Mouse (Mus musculus): ENCODE results near the gene Kcnma1.

The Kcnma1 gene

GRCm38 (mm10) chr14:23529720-23530119 is 484.6 kb downstream of the Kcnma1 start:
- DNase-seq (ENCODE audit: low spot score in 2 of 2): peak in 1 of 2 experiments; percentile 6

- no peak for DNase-seq (ENCODE audit: low spot score in 2 of 2)
Measured at GRCm38 (mm10) chr14:23529229-23529628, 485.1 kb downstream of the Kcnma1 start.

GRCm38 (mm10) chr14:23525910-23526309 is 488.4 kb downstream of the Kcnma1 start:
- no peak for DNase-seq (ENCODE audit: low spot score in 2 of 2)

DNA sequence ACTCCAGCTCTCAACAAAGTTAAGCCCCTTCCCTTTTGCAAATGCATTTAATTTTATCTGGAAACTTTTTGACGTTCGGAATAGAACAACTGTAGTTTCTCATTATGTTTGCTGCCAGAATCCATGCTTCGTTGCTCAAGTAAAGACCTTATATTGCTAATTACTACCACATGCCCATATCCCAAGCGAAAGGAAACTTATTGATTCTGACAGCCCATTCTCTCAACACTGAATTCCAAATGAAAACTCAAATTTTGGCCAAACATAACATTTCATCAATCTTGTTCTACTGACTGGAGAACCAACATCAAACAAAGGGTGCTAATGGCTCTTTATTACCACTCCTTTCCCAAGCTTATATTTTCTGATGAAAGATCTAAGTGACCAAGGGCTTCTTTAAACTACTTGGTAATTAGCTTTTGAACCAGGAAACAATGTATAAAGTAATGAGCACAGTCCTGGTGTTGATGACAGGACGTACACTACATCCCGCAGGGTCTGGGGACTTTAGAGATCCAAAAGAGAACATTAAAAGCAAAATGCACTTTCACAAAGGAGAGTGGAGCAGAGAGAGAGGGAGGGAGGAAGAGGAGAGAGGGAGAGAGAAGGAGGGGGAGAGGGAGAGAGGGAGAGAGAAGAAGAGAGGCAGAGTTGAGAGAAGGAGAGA is 490.3 kb downstream of the Kcnma1 start:
- DNase-seq (ENCODE audit: low spot score in 2 of 2): no peak

GRCm38 (mm10) chr14:23522606-23523159 is 491.6 kb downstream of the Kcnma1 start:
- DNase-seq (ENCODE audit: low spot score in 2 of 2): no peak

DNA sequence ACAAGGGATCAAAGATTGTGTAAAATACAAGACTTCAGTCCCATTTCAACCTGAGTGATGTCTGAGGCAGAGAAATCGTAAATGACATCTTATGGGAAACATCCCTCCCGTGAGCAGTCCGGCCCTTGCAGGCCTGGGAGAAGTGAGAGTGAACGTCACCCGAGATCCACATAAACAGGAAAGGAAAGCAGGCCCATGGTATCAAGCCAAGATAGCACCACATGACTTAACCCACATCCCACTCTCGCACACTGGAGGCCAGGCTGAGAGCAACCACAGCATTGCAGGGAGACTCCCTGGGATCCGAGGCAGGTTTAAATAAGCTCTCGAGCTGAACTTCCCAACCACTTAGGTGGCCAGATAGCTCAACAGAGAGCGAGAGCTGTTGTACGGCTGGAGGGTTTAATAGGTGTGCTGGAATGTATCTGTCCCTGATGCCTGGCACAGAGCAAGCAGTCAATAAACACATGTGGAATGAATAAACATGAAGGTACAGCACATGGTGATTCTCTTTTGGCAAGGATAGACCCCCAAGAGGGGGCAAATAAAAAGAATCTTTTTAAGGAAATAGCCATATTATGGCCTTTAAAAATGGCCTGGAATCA is 493.1 kb downstream of the Kcnma1 start:
- DNase-seq (ENCODE audit: low spot score in 2 of 2): no peak

- DNase-seq (ENCODE audit: low spot score in 2 of 2): no peak
Measured at GRCm38 (mm10) chr14:23517374-23517773, 496.9 kb downstream of the Kcnma1 start.

DNA sequence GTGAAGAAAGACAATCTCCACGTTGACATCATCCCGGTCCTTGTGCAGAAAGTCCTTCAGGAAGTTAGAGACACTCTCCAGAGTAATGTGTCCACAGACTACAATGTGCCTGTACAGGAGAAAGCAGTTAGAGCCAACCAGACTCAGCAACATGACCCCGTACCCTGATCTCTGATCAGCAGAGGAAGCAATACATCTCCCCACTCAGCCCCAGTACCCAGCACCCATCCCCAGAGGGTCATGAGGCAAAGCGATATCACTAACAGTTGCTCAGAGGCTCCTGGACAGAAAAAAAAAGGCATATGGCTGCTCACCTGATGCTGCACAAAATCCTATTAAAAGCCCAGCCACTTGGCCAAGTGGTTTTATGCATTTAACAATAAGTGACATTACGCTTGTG is 504.5 kb downstream of the Kcnma1 start:
- DNase-seq (ENCODE audit: low spot score in 2 of 2): no peak

GRCm38 (mm10) chr14:23502236-23502790 is 512.0 kb downstream of the Kcnma1 start:
- no peak for DNase-seq (ENCODE audit: low spot score in 2 of 2)

GRCm38 (mm10) chr14:23496801-23497200 is 517.5 kb downstream of the Kcnma1 start:
- DNase-seq (ENCODE audit: low spot score in 2 of 2): no peak

GRCm38 (mm10) chr14:23496236-23496740 is 518.0 kb downstream of the Kcnma1 start:
- no peak for DNase-seq (ENCODE audit: low spot score in 2 of 2)

GRCm38 (mm10) chr14:23494496-23494800 is 519.8 kb downstream of the Kcnma1 start:
- no peak for DNase-seq (ENCODE audit: low spot score in 2 of 2)

DNA sequence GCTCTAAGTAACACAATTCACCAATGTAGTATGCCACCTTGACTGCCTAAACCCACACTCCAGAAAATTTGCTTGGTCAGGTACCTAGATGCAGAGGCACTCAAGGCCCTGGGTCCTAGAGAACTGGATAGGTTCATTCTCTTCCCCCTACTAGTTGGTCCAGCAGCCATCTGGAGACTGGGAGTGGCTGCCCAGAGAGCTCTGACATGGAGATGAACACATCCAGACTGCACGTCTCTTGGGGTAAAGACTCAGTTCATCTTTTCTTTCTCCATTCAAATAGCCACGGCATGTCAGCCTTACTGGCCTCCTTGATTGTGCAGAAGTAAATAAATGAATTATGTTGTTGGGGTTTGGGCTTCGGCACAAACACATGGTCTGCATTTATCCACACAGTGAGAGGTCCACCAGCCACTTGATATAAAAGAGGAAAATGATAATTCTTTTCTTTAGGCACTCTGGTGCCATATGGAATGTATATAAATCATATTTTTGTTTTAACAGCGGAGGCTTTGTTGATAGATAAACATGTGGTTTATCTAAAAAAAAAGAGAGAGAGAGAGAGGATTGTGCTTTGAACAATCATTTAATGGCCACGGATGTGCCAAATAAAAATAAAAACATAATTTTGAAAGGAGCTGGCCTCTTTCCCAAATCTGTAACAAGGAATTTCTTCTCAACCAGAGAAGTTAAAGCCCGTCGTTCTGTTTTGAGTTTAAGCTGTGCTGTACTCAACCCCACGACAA is 520.4 kb downstream of the Kcnma1 start:
- DNase-seq (ENCODE audit: low spot score in 2 of 2): no peak

DNA sequence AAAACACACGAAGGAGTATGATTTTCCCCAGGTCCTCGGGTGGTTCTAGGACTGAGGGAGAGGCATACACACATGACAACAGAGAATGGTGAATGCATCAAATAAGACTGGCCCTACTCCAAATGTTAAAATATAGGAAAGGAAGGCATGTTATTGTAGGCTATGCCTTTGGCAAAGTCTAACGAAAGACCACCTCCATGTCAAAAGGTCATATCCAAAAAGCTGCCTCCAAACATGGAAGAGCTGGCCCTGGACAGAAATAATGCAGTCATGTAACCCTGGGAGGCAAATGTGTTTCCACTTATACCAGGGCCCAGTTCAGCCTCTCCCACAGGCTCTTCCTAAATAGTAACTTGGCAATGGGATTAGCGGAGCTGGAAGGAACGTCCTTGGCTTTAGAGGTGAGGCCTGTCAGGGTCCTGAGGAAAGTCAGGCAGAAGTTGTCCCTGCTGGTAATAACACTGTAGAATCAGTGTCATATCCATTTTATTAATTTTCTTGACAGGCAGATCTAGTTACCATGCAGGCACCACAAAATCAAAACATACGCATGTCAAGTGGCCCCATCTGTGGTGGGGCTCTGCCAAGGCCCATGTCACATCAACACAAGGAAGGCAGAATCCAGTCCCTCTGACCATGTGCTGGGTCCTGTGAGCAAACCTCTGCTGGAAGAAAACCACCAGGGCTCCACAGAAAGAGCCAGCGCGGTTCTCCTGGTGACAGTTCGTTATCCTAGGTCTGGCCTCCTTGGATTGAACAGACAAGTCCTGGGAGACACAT is 521.5 kb downstream of the Kcnma1 start:
- DNase-seq (ENCODE audit: low spot score in 2 of 2): no peak

GRCm38 (mm10) chr14:23491359-23491758 is 522.9 kb downstream of the Kcnma1 start:
- no peak for DNase-seq (ENCODE audit: low spot score in 2 of 2)

GRCm38 (mm10) chr14:23486687-23487086 is 527.6 kb downstream of the Kcnma1 start:
- DNase-seq (ENCODE audit: low spot score in 2 of 2): no peak

DNA sequence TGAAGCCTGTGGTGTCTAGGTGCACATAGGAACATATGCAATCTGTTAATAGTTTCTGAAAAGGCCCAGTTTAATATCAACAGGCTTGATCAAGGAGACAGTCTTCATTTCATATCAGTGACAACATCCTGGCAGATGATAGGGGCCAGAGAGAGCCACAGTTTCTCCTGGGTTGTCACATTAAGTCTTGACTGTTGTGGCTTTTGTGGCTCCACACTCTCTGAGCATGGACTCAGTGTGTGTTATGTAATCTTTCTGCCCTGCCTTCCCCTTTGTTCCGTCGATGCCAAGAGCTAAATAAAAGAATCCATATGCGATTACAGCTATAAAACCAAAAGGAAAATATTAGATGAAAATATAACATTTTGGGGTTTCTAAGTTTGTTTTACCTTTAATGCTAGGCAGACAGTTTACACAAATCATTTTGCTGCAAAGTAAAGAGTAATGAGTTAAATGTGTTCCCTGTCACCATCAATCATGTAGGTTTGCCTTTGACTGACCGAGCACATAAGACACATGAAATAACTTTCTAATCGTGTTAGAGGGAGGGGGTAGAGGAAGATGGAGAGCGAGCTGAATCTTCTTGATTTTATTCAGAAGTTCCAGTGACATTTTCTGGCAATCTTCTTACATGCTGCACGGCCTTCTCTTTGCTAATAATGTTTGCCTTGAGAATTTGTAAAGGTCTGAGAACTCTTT is 528.3 kb downstream of the Kcnma1 start:
- no peak for DNase-seq (ENCODE audit: low spot score in 2 of 2)

DNA sequence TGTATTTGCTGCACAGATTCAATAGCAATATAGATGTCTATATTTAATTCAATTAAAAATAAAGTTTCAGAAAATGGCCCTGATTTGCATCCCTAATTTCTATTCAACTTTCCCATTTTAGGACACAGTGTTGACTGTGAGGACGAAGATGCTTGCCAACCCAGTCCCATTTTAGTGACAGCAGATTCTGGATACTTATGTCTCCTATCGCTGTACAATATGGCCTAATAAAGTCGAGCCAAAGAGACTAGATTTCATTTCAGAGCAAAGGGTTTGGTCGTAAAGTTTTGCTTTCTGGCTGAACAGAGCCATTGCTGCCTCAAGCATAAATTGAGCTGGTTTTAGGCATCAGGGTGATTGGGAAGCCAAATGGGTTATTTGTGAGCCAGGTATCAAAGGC is 539.2 kb downstream of the Kcnma1 start:
- DNase-seq (ENCODE audit: low spot score in 2 of 2): no peak

GRCm38 (mm10) chr14:23470071-23470470 is 544.2 kb downstream of the Kcnma1 start:
- no peak for DNase-seq (ENCODE audit: low spot score in 2 of 2)

DNA sequence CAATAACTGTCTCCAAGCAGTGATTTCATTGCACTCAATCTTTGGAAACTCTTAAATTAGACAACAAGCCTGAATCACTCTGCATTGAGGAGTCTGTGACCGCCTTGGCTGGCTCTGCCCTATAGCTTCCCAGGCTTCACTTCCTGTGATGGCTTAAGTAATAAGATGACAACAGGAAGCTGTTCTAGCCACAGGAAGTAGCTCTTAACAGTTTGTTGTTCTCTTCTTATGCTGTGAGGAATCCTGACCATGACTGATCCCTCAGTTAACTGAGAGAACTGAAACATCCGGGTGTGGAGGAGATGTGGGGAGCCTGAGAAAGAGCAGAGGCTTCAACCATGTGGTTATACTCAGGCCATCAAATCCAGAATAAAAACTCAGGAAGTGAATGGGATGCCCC is 549.2 kb downstream of the Kcnma1 start:
- peak; percentile 6 to 33 for DNase-seq (ENCODE audit: low spot score in 2 of 2)

- no peak for DNase-seq (ENCODE audit: low spot score in 2 of 2)
Measured at GRCm38 (mm10) chr14:23458560-23458959, 555.7 kb downstream of the Kcnma1 start.
